Mouse (Mus musculus) cerebellum, adult 11-12 months (tissue): ENCODE results near the gene Map7.
A peak's percentile ranks its signal among the peaks of the same experiment; 100 is the strongest.

ENCODE experiments used
- DNase-seq: peaks from one replicate; pipeline ENCODE4 v3.0.0; 2022

Map7 gene

DNA sequence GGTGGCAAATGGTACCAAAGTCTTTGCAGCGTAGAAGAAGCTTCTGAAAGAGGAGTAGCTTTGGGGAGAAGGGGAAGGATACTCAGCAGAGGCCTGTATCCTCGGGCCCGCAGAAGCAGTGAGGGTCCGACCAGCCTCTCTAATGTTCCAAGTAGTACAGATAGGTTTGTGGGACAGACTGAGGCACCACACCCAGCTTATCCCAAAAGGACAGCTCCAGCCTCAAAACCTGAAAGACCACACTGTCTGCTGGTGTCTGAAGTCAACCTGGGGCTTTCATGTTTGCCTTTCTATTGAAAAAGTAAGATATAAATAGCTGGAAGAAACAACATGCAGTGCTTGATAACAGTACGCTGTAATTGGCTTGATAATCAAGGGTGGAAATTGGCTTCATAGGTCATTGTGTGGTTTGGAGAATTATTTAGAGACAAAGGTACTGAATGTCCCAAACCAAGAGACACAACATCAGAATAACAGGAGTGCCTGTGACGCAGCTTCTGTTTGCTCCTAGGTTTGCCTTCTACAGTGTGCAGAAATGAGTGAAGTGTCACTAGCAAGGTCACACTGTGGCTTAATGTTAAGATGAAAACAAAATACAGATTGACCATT lies 42.0 kb downstream of the Map7 start:
- no peak for DNase-seq

DNA sequence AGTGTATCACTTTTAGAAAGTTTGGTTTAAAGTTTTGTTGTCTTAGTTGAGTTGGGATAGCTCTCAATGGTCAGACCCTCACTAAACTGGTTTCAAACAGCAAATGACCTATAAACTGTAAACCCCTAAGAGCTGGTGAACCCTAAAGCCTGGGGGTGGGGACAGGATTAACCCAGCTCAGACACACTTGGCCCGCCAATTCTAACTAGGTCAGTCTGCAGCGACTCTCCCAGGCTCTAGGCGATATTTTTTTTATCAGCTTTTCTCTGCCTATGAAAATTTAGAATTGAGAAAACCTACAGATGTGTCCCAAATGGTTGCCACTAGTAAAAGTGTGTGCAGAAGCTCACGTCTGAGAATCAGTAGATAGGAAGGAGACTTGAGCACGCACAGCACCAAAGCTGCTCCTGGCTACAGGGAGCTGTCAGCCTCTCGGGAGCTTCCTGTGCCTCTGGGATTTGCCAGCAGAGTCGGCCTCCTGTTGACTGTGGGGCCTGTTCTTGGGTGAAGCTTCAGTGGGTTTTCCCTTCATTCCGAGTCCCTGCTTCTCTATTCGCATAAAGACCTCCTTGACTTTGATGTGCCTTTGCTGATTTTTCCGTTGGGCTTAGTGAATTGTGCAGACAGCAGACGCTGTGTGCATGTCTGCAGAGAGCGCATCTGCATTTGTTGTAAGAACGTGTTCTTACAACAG lies 46.7 kb downstream of the Map7 start:
- DNase-seq = no peak

DNA sequence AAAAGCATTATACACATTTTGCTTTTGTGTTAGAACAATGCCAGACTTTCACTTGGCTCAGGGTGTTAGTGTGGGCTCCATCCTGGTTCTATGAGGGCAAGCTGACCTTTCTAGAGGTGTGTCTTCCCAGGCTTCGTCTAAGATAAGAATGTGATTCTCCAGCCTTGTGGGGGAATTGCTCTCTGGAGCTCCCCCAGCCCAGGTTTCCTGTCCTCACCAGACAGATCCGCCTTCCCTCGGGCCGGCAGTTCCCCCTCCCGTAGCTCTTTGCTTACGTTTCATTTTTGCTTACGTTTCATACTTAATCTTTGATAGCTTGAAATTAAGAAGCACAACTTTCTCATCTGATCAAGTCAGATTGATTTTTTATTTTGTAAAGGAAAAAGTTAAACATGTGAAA lies 48.8 kb downstream of the Map7 start:
- DNase-seq = no peak

DNA sequence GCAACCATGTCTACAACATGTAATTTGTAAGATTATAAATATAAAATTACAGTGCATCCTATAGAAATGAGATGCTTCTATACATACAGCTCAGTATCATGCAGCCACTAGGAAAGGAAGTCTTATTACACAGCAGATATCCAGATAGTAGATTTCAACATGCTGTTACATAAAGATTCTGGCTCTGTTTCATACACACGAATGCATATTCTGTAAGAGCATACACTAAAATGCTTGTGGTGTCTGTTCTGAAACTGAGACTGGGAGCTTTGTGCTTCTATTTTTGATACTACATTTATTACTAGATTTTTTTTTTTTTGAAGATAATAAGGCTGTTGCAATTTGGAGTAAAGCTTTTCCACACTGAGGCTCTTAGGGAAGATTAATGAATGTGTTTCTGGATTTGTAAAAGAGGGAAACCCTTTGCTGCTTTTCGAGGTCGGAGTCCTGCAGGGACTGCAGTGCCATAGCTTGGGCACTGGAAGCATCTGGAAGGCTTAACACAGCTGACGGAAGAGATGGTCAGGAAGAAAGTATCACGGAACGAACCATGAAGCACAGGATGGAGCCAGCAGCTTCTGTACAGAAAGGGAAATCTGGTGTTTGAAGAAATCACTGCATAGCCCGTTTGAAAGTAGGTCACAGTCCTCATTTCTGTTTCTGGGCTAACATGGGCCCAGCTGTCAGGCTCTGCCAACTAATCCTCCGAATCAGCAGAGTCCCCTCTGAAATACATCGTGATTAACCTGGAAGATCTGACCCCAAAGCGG lies 50.9 kb downstream of the Map7 start:
- peak; percentile 43 for DNase-seq

DNA sequence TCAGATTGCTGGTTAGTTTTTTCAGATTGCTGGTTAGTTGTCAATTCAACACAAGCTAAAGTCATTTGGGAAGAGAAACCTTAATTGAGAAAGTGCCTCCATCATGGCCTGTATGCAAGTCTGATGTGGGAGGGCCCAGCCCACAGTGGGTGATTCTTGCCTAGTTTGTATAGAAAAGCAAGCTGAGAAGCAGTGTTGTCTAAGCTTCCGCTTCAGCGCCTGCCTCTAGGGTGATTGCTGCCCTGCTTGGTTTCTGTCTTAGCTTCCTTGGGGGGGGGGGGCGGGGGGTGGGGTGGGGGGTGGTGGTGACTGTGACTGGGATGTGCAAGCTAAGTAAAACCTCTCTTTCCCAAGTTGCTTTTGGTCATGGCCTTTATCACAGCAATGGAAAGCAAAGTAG lies 53.0 kb downstream of the Map7 start:
- no peak for DNase-seq

- DNase-seq = no peak
Observed at GRCm38 (mm10) chr10:20202171-20202570, 53.9 kb downstream of the Map7 start.

- DNase-seq = no peak
Observed at GRCm38 (mm10) chr10:20202818-20203217, 54.5 kb downstream of the Map7 start.

DNA sequence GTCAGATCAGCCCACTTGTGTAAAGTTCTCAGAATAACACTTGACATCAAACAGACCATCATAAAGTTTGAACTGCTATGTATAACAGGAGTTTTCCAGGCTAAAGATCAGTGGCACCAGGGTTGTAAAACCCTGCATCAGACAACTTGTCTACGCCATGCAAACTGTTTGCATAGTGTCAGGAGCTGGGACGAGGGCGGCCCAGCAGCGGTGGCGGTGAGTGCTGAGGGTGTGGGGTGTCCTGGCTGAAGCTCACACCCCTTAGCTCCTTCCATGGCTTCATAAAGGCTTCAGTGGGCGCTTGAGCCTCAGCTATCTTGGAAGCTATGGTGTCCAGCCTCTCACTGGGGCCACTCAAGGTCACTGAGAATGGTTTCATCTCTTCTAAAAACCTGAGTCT lies 55.2 kb downstream of the Map7 start:
- no peak for DNase-seq

DNA sequence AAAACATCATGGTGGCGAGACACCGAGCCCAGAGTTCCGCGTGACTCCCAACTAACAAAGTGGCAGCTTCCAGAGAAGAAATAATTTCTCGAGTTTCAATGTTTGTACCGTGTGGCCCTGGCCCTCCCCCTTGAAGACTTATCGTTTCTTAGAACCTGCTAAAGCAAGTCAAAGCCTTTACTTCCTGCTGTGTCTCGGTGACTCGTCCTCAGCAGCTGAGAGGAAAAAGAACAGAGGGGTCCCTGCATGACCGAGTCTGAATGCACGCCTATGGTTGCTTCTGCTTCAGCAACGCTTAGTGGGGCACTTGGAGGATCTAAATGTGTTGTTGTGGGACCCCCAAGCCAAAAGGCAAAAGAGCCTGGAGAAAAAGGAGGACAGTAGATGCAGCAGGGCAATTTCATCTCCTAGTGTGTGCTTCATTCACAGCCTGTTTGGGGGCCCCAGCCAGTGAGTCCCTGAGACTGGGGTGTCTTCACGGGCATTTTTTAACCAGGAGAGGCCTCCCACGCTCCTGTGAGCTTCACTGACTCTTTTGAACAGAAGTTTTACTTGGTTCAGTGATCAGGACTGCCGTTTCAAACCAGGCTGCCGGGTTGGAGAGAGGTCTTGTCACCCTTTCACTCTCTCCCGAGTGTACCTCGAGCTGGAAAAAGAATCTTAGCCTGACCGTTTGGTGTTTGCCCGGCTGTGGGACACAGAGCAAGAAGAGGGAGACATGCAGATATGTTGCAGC lies 56.6 kb downstream of the Map7 start:
- DNase-seq = no peak

DNA sequence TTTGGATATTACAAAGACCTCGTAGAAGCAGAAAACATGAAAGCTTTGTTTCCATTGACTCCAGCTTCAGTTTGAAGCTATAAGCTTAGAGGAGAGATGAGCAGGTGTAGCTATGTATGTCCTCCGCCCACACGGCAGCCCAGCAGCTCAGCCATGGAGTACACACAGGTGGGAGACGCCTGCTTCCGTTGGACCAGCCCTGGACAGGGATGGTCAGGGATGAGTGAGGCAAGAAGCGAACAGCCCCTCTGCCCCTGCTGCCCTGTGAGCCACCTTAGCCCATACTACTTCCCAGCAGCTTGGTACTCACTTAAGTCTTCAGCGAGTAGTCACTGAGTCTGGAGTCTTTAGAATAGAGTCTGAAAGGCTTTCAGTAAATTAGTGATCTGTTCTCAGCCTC lies 58.7 kb downstream of the Map7 start:
- DNase-seq = no peak

GRCm38 (mm10) chr10:20209609-20210341 lies 61.5 kb downstream of the Map7 start:
- no peak for DNase-seq

GRCm38 (mm10) chr10:20214418-20214817 lies 66.1 kb downstream of the Map7 start:
- no peak for DNase-seq

DNA sequence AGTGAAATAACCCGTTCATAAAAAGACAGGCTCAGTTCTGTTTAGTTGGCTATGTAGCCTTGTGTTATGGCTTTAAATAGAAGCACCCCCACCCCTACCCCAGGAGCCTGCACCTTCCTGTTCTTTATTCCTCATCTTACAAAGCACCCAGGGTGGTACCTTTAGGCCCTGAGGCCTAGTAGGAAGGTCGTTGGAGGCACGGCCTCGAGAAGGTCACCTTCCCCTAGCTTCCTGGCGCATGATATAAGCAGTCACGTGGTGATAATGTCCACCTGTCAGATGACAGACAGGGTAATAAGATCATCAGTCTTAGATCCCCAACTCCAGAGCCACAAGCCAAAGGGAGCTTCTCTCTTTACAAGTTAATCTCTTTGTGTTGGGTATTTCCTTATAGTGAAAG lies 68.7 kb downstream of the Map7 start:
- no peak for DNase-seq

DNA sequence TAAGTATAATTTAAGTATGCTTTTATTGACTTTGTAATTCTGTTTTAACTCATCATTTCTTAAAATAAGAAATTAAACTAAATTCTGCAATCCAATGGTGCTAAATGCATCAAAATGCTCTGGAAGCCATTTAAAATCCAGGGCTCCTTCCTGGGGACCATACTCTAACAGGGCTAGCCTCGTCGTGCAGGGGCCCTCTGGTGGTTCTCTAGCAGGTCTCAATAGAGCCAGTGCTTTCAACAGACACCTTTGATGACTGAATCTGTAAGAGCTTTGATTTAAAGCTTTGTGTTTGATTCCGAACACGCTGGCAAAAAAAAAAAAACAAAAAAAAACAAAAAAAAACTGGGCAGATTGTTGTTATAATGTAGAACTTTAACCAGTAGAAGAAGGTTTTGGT lies 70.6 kb downstream of the Map7 start:
- DNase-seq = no peak

- DNase-seq = no peak
Observed at GRCm38 (mm10) chr10:20219538-20219937, 71.3 kb downstream of the Map7 start.

- no peak for DNase-seq
Observed at GRCm38 (mm10) chr10:20220443-20221071, 72.3 kb downstream of the Map7 start.

GRCm38 (mm10) chr10:20222011-20222410 lies 73.7 kb downstream of the Map7 start:
- DNase-seq = no peak

GRCm38 (mm10) chr10:20226728-20227127 lies 78.5 kb downstream of the Map7 start:
- DNase-seq = peak; percentile 40

GRCm38 (mm10) chr10:20230026-20230425 lies 81.8 kb downstream of the Map7 start:
- no peak for DNase-seq

DNA sequence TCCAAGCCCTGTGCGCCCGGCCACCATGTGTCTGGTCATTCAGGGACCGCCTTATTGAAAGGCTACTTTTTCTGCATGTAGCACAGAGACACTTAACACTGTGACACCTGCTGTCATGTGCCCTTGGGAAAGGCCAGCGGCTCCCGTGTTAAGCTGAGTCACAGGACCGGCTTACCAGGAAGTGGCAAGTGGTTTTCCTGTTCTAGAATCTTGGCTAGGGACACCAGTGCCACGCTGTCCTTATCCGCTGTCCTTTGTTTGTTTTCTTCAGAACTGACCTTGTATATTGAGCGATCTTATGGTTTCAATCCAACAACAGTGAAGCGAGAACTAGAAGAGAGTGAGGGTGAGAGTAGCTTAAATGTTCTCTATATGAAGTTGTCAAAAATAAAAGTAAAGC lies 85.2 kb downstream of the Map7 start:
- no peak for DNase-seq

DNA sequence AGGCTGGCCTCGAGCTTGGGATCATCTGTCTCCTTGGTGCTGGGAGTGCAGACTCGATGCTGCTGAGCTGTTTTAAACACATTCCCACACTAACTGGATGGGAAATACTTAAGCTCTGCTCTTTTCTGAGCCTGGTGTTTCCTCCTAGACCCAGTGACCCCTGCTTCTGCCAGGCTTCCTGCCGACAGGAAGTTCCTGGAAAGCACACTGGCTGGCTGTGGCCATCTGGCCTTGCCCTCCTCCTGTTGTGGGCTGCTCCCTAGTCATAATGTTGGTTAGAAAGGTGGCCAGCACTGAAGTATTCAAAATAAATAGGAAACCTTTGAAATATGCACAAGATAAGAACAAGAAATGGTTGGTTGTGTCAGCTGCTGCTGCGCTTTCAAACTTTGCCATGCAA lies 86.2 kb downstream of the Map7 start:
- peak; percentile 32 for DNase-seq

GRCm38 (mm10) chr10:20235656-20236055 lies 87.4 kb downstream of the Map7 start:
- DNase-seq = no peak
